Mouse (Mus musculus) CH12.LX (cell line): ENCODE measurements around the gene Psmb9. TPM values are rescaled to one million over a fixed set of nuclear protein-coding genes. Genes with fewer than 3 reads are reported as not detected.

ENCODE experiments used
- DNase-seq: peaks from one replicate; pipeline ENCODE4 v3.0.0-alpha.2; 2013; ENCODE audit errors: extremely low read depth
- H3K27ac ChIP-seq: 2 replicates; pipeline ENCODE4 v1.5.1; 2012; ENCODE audit warnings: low read depth, mild to moderate bottlenecking, control low read depth, moderate library complexity; ENCODE audit not compliant: insufficient read depth
- H3K27me3 ChIP-seq: replicated peaks from 2 replicates; pipeline ENCODE3; 2012; ENCODE audit warnings: inconsistent platforms
- H3K36me3 ChIP-seq, 2 experiments: replicated peaks in 1 of 2; 2 replicates each; pipeline versions ENCODE3 to v1.6.1; 2012; ENCODE audit warnings: inconsistent platforms in 1 of 2, low read length in 1 of 2, mild to moderate bottlenecking in 1 of 2, mixed read lengths in 1 of 2, moderate library complexity in 1 of 2; ENCODE audit not compliant: control insufficient read depth in 1 of 2, insufficient read depth in 1 of 2
- H3K4me1 ChIP-seq, 2 experiments: 2 replicates each; pipeline ENCODE4 v1.6.1; 2012; ENCODE audit warnings: inconsistent platforms in 1 of 2, moderate library complexity in 1 of 2; ENCODE audit not compliant: insufficient read depth in 2 of 2, control insufficient read depth in 1 of 2
- H3K4me2 ChIP-seq: 2 replicates; pipeline ENCODE4 v1.6.1; 2012; ENCODE audit warnings: low read depth, mild to moderate bottlenecking, control low read depth; ENCODE audit not compliant: poor library complexity, insufficient read depth, severe bottlenecking
- H3K4me3 ChIP-seq, 3 experiments: fragments of 150-350 bp in 1 of 3; sonication (generic) in 1 of 3; replicated peaks in 1 of 3; 2 replicates each; pipeline versions ENCODE3 to v1.5.1; 2011 to 2012; ENCODE audit warnings: low read depth in 2 of 3, low read length in 2 of 3, mild to moderate bottlenecking in 2 of 3, moderate library complexity in 2 of 3, control low read depth in 1 of 3, improper control_type of control experiment in 1 of 3, inconsistent platforms in 1 of 3, mixed read lengths in 1 of 3; ENCODE audit not compliant: poor library complexity in 1 of 3
- H3K79me2 ChIP-seq: replicated peaks from 2 replicates; pipeline ENCODE4 v1.6.1; 2012; ENCODE audit warnings: mild to moderate bottlenecking, moderate library complexity; ENCODE audit not compliant: control insufficient read depth, poor library complexity, insufficient read depth, severe bottlenecking; ENCODE audit errors: extremely low read depth
- H3K9ac ChIP-seq: 2 replicates; pipeline ENCODE4 v1.6.1; 2012; ENCODE audit warnings: low read depth, mild to moderate bottlenecking, control low read depth, moderate library complexity; ENCODE audit not compliant: insufficient read depth
- H3K9me3 ChIP-seq: replicated peaks from 2 replicates; pipeline ENCODE3; 2012; ENCODE audit warnings: low read length, inconsistent platforms, mixed read lengths
- CTCF ChIP-seq, 2 experiments: IDR thresholded peaks in 1 of 2; conservative IDR thresholded peaks in 1 of 2; 2 replicates each; pipeline ENCODE4 v1.5.1; 2011 to 2012; ENCODE audit warnings: low read depth in 2 of 2, low read length in 2 of 2, improper control_type of control experiment in 1 of 2, inconsistent platforms in 1 of 2, mild to moderate bottlenecking in 1 of 2, moderate library complexity in 1 of 2
- ELF1 ChIP-seq: IDR thresholded peaks from 2 replicates; pipeline ENCODE4 v1.6.1; 2014; ENCODE audit warnings: low read depth, mild to moderate bottlenecking, inconsistent platforms, low read length, improper control_type of control experiment
- EP300 ChIP-seq: IDR thresholded peaks from 2 replicates; pipeline ENCODE4 v1.6.1; 2011; ENCODE audit warnings: low read length, improper control_type of control experiment
- HCFC1 ChIP-seq: IDR thresholded peaks from 2 replicates; pipeline ENCODE4 v1.6.1; 2012; ENCODE audit warnings: low read depth, mild to moderate bottlenecking, inconsistent platforms, low read length, improper control_type of control experiment
- IRF4 ChIP-seq: IDR thresholded peaks from 2 replicates; pipeline ENCODE4 v1.6.1; 2014; ENCODE audit warnings: low read depth, mild to moderate bottlenecking, inconsistent platforms, low read length, improper control_type of control experiment
- JUND ChIP-seq: conservative IDR thresholded peaks from 2 replicates; pipeline ENCODE4 v1.6.1; 2011; ENCODE audit warnings: low read depth, low read length, improper control_type of control experiment
- KAT2A ChIP-seq: IDR thresholded peaks from 2 replicates; pipeline ENCODE4 v1.6.1; 2012; ENCODE audit warnings: low read length, improper control_type of control experiment, inconsistent platforms; ENCODE audit not compliant: insufficient replicate concordance
- MAFK ChIP-seq: IDR thresholded peaks from 2 replicates; pipeline ENCODE4 v1.6.1; 2011; ENCODE audit warnings: low read length, improper control_type of control experiment; ENCODE audit not compliant: insufficient replicate concordance
- MAX ChIP-seq: IDR thresholded peaks from 2 replicates; pipeline ENCODE4 v1.6.1; 2011; ENCODE audit warnings: low read length, improper control_type of control experiment
- MYC ChIP-seq: IDR thresholded peaks from 2 replicates; pipeline ENCODE4 v1.6.1; 2011; ENCODE audit warnings: low read depth, mild to moderate bottlenecking, improper control_type of control experiment, low read length
- NELFE ChIP-seq: IDR thresholded peaks from 2 replicates; pipeline ENCODE4 v1.6.1; 2011; ENCODE audit warnings: low read depth, low read length, improper control_type of control experiment
- NRF1 ChIP-seq: IDR thresholded peaks from 2 replicates; pipeline ENCODE4 v1.6.1; 2014; ENCODE audit warnings: low read depth, mild to moderate bottlenecking, inconsistent platforms, low read length, improper control_type of control experiment, moderate library complexity
- POLR2A ChIP-seq: IDR thresholded peaks from 2 replicates; pipeline ENCODE4 v1.6.1; 2011; ENCODE audit warnings: low read depth, mild to moderate bottlenecking, improper control_type of control experiment, low read length
- POLR2AphosphoS2 ChIP-seq: IDR thresholded peaks from 2 replicates; pipeline ENCODE4 v1.6.1; 2011; ENCODE audit warnings: low read depth, low read length, improper control_type of control experiment
- SMC3 ChIP-seq: IDR thresholded peaks from 2 replicates; pipeline ENCODE4 v1.6.1; 2011; ENCODE audit warnings: low read depth, low read length, improper control_type of control experiment
- TBP ChIP-seq: conservative IDR thresholded peaks from 2 replicates; pipeline ENCODE4 v1.6.1; 2011; ENCODE audit warnings: low read depth, low read length, improper control_type of control experiment
- TCF12 ChIP-seq: IDR thresholded peaks from 2 replicates; pipeline ENCODE4 v1.6.1; 2014; ENCODE audit warnings: low read depth, mild to moderate bottlenecking, inconsistent platforms, low read length, improper control_type of control experiment
- USF1 ChIP-seq: IDR thresholded peaks from 2 replicates; pipeline ENCODE4 v1.6.1; 2014; ENCODE audit warnings: low read depth, mild to moderate bottlenecking, inconsistent platforms, low read length, improper control_type of control experiment
- ZKSCAN1 ChIP-seq: IDR thresholded peaks from 2 replicates; pipeline ENCODE4 v1.6.1; 2012; ENCODE audit warnings: low read depth, inconsistent platforms, low read length, improper control_type of control experiment, borderline replicate concordance
- ZMIZ1 ChIP-seq: IDR thresholded peaks from 2 replicates; pipeline ENCODE4 v1.6.1; 2012; ENCODE audit warnings: low read depth, mild to moderate bottlenecking, inconsistent platforms, low read length, improper control_type of control experiment
- dilution Hi-C: fragments of 300-500 bp; cut with MboI; formaldehyde crosslinking; loops from 2 replicates; pipeline ENCODE4 v1.14.3; 2020; ENCODE audit warnings: low sequenced_read_pairs; ENCODE audit not compliant: extremely low pct_unique_long_range_greater_than_20kb, extremely low pct_ligation_motif_present
- in situ Hi-C: fragments of 300-500 bp; cut with MboI; formaldehyde crosslinking; loops from 3 replicates; pipeline ENCODE4 v1.14.3; 2019; ENCODE audit warnings: low sequenced_read_pairs, low pct_ligation_motif_present, low pct_unique_long_range_greater_than_20kb, mixed read lengths
- polyA plus RNA-seq: library from polyadenylated mRNA; unstranded; fragments of >175 nt; gene quantifications from 2 replicates; pipeline ENCODE4 v1.2.1, GENCODE M21; 2012; ENCODE audit warnings: low read depth; ENCODE audit not compliant: insufficient read length
- total RNA-seq, 2 experiments: library from RNA; depleted of rRNA; stranded (reverse); fragments of 300-350 nt in 1 of 2; fragments of >200 nt in 1 of 2; gene quantifications; 2 replicates each; pipeline ENCODE4 v1.2.3; 2012 to 2014

The Psmb9 gene
- total and polyA plus RNA-seq, 3 experiments: 159 to 435 (median 192) TPM

- dilution Hi-C loops (no loop called here), in situ Hi-C loops (no loop called here)
- Histone ChIP-seq H3K27me3 (no peaks in the 10 kb centered on the region), H3K4me2 (no peak overlapping the region), H3K9me3 (peaks cover 8% of the 10 kb centered on the region), H3K36me3 (peaks cover 51 to 64% of the 10 kb centered on the region in 2 experiments), H3K9ac (no peak overlapping the region), H3K4me1 (peaks cover 9 to 34% of the 10 kb centered on the region in 2 experiments), H3K79me2 (peaks cover 26% of the 10 kb centered on the region), H3K4me3 (no peak overlapping the region), H3K27ac (no peak overlapping the region)
- TF ChIP-seq ELF1: no peak
- no peak for TF ChIP-seq TBP
- TF ChIP-seq NELFE: no peak
- no peak for TF ChIP-seq CTCF (conservative IDR thresholded peaks at IDR 0.05 in 1 of 2, IDR thresholded peaks at IDR 0.05 in 1 of 2; ENCODE audit: low read depth in 2 of 2, low read length in 2 of 2)
- no peak for TF ChIP-seq EP300
- no peak for TF ChIP-seq NRF1
- TF ChIP-seq JUND: no peak
- TF ChIP-seq POLR2AphosphoS2: no peak
- TF ChIP-seq KAT2A: no peak
- no peak for TF ChIP-seq SMC3
- no peak for TF ChIP-seq TCF12
- no peak for TF ChIP-seq MAFK
- TF ChIP-seq POLR2A: no peak
- TF ChIP-seq USF1: no peak
- TF ChIP-seq IRF4: no peak
- no peak for TF ChIP-seq HCFC1
- no peak for TF ChIP-seq MAX
- no peak for TF ChIP-seq MYC
- TF ChIP-seq ZKSCAN1: no peak
- TF ChIP-seq ZMIZ1: no peak
- no peak for DNase-seq
Observed at GRCm38 (mm10) chr17:34207866-34208265, 20.3 kb upstream of the Psmb9 start.

- Histone ChIP-seq H3K9ac (no peak overlapping the region), H3K4me1 (peaks cover 11 to 36% of the 10 kb centered on the region in 2 experiments), H3K79me2 (peaks cover 26% of the 10 kb centered on the region), H3K4me2 (no peak overlapping the region), H3K4me3 (no peak overlapping the region), H3K9me3 (peaks cover 8% of the 10 kb centered on the region), H3K27me3 (no peaks in the 10 kb centered on the region), H3K36me3 (peaks cover 47 to 64% of the 10 kb centered on the region in 2 experiments), H3K27ac (no peak overlapping the region)
- no peak for TF ChIP-seq KAT2A
- dilution Hi-C loops (no loop called here), in situ Hi-C loops (no loop called here)
- DNase-seq: no peak
Observed at GRCm38 (mm10) chr17:34207456-34207855, 19.9 kb upstream of the Psmb9 start.
